Mouse (Mus musculus) lung, postnatal 0 days (tissue): ENCODE data around the gene Speer4d. TPM values are rescaled to one million over a fixed set of nuclear protein-coding genes. Genes with fewer than 3 reads are reported as not detected.
"Not testable (repeated sequence)": the region's sequence is repeated elsewhere in the genome, so short reads cannot be mapped to it uniquely, and the experiment has no call there.

Source experiments
- ATAC-seq: fragments of 200-750 bp; cut with Nextera tagmentation; 2 replicates; pipeline ENCODE4 v1.8.0; 2017; ENCODE audit warnings: moderate library complexity
- DNase-seq: peaks from one replicate; pipeline ENCODE4 v3.0.0-alpha.2; 2016; ENCODE audit warnings: low spot score
- H3K27ac ChIP-seq: fragments of 300-500 bp; sonication (generic); 2 replicates; pipeline ENCODE4 v1.5.1; 2014; ENCODE audit warnings: antibody characterized with exemption, mild to moderate bottlenecking, low read length, mixed read lengths
- H3K27me3 ChIP-seq: fragments of 300-500 bp; sonication (generic); replicated peaks from 2 replicates; pipeline ENCODE4 v1.6.1; 2014; ENCODE audit warnings: low read length, mixed read lengths; ENCODE audit not compliant: insufficient read depth
- H3K36me3 ChIP-seq: fragments of 300-500 bp; sonication (generic); 2 replicates; pipeline ENCODE4 v1.6.1; 2014; ENCODE audit warnings: low read length, mixed read lengths; ENCODE audit not compliant: insufficient read depth
- H3K4me1 ChIP-seq: fragments of 300-500 bp; sonication (generic); 2 replicates; pipeline ENCODE4 v1.6.1; 2014; ENCODE audit warnings: antibody characterized with exemption, low read depth, low read length, mixed read lengths; ENCODE audit not compliant: insufficient read depth
- H3K4me2 ChIP-seq: fragments of 300-500 bp; sonication (generic); replicated peaks from 2 replicates; pipeline ENCODE4 v1.6.1; 2014; ENCODE audit warnings: low read depth, mild to moderate bottlenecking, low read length, moderate library complexity, mixed read lengths
- H3K4me3 ChIP-seq: fragments of 300-500 bp; sonication (generic); 2 replicates; pipeline ENCODE4 v1.5.1; 2014; ENCODE audit warnings: low read depth, low read length
- H3K9ac ChIP-seq: fragments of 300-500 bp; sonication (generic); replicated peaks from 2 replicates; pipeline ENCODE4 v1.6.1; 2014; ENCODE audit warnings: low read depth, mild to moderate bottlenecking
- H3K9me3 ChIP-seq: fragments of 300-500 bp; sonication (generic); 2 replicates; pipeline ENCODE4 v1.6.1; 2016; ENCODE audit warnings: low read length, mixed read lengths
- CTCF ChIP-seq: IDR thresholded peaks from 2 replicates; pipeline ENCODE4 v1.5.1; 2016; ENCODE audit warnings: antibody characterized with exemption, mild to moderate bottlenecking
- WGBS: fragments of 180-500 bp; shearing (Covaris S2); extraction: QIAGEN DNeasy Blood & Tissue Kit; methylation state at CpG from one replicate; pipeline ENCODE4 v1.1.7; 2014; 5-methylcytosine and 5-hydroxymethylcytosine counted together
- polyA plus RNA-seq: library from polyadenylated mRNA; unstranded; fragments of >200 nt; fragmentation: Nextera tagmentation; extraction: Ambion mirVana; gene quantifications from 2 replicates; pipeline ENCODE4 v1.2.1, GENCODE M21; 2015

Speer4d gene
- polyA plus RNA-seq, 1 experiment from 2014 or later: not detected

DNA sequence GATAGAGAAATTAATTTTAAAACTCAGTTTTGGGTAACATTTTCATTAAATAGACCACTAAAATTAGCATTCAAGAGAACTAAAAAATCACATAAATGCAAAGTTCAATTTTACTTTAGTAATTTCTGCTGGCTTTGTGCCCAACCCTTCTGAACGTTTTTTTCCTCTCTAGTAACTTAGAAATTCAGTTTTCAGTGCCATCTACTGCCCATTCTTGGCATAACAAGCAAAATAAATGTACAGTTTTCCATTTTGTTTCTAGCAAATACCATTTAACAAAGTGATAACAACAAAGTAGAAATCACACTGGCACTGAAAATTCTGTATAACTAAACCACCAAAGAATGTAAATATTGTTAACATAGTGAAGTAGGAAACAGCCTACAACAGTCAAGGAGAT, 8.2 kb upstream of the Speer4d start:
- H3K9ac ChIP-seq, ATAC-seq, H3K4me2 ChIP-seq, H3K27me3 ChIP-seq, H3K27ac ChIP-seq, H3K4me1 ChIP-seq, H3K9me3 ChIP-seq, H3K36me3 ChIP-seq, H3K4me3 ChIP-seq: not testable (repeated sequence)
- peak; percentile 17 for TF ChIP-seq CTCF
- peak; percentile 17 for DNase-seq
- 3% methylated on average over 1 of the region's 1 CpGs for WGBS

- H3K9ac ChIP-seq, DNase-seq: not testable (repeated sequence)
- WGBS: 65% methylated on average over 3 of the region's 3 CpGs
These were observed 2.7 kb upstream of the Speer4d start for GRCm38 (mm10) chr5:15616195-15616594.

DNA sequence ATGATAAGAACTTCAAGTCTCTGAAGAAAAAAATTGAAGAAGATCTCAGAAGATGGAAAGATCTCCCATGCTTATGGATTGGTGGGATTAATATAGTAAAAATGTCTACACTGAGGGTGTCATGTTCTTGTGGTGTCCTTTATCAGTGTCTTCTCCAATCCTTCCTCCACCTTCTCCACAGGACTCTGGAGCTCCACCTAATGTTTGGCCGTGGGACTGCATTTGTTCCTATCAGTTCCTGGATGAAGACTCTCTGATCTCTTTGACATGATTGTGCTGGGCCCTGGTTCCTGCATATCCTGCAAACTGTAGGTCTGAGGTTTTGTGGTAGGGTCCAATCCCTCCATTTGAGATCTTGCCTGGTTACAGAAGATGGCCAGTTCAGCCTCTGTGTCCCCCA, 9.3 kb downstream of the Speer4d start:
- WGBS: 22% methylated on average over 1 of the region's 1 CpGs
- not testable (repeated sequence) for H3K27ac ChIP-seq

More at GRCm38 (mm10) chr5:15616195-15616594, 2.7 kb upstream of the Speer4d start:
- not testable (repeated sequence) for H3K27ac ChIP-seq, H3K4me1 ChIP-seq, H3K9me3 ChIP-seq, H3K4me2 ChIP-seq, ATAC-seq, H3K4me3 ChIP-seq, H3K27me3 ChIP-seq, H3K36me3 ChIP-seq

DNA sequence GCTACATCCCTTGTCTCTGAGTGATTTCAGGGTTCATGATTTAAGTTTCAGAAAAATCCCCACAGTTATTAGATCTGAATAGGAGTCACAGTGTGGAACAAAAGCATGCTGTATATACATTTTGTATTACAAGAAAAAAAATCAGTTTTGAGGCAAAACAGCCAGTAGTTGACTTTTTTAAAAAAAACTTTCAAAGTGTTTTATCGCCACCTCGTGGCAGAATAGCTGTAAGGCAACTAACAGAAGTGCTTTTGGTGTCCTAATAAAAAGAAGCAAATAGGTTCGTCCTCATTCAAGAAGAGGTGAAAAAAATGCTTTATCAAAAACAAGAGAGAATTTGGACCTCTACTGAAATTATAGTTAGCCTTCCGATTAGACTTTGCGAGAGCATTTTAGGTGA, 11.2 kb downstream of the Speer4d start:
- H3K9ac ChIP-seq, H3K4me2 ChIP-seq, H3K27me3 ChIP-seq, H3K4me3 ChIP-seq, H3K9me3 ChIP-seq, H3K4me1 ChIP-seq, ATAC-seq, H3K36me3 ChIP-seq, H3K27ac ChIP-seq: not testable (repeated sequence)
- DNase-seq: peak; percentile 7
- WGBS: 27% methylated on average over 5 of the region's 5 CpGs

More for the DNA sequence above, 9.3 kb downstream of the Speer4d start:
- not testable (repeated sequence) for H3K36me3 ChIP-seq, H3K27me3 ChIP-seq, H3K4me1 ChIP-seq, ATAC-seq, H3K4me2 ChIP-seq, H3K4me3 ChIP-seq, DNase-seq, H3K9me3 ChIP-seq, H3K9ac ChIP-seq
- peak; percentile 28 for TF ChIP-seq CTCF

DNA sequence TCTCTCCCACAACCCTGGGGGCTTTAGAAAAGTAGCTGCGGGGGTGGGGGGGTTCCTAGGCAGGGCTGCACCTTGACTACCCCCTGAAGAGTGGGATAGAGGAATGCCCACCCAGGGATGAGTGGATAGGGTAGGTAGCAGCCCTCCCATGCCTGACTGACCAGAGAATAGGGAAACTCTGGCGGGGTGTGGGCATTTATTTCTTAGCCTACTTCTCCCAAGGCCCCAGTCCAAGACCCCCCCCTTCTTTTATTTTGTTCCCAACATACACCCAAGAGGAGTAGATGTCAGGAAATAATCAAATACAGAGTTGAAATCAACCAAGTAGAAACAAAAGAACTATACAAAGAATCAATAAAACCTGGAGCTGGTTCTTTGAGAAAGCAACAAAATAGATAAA, 18.8 kb downstream of the Speer4d start:
- H3K27me3 ChIP-seq, H3K4me2 ChIP-seq, H3K27ac ChIP-seq, H3K9me3 ChIP-seq, H3K9ac ChIP-seq, H3K4me1 ChIP-seq, H3K36me3 ChIP-seq, H3K4me3 ChIP-seq: not testable (repeated sequence)
- DNase-seq: peak; percentile 12
- peak; percentile 33; the same call in 1 of the 2 replicates for ATAC-seq
- WGBS: 60% methylated on average over 2 of the region's 2 CpGs

DNA sequence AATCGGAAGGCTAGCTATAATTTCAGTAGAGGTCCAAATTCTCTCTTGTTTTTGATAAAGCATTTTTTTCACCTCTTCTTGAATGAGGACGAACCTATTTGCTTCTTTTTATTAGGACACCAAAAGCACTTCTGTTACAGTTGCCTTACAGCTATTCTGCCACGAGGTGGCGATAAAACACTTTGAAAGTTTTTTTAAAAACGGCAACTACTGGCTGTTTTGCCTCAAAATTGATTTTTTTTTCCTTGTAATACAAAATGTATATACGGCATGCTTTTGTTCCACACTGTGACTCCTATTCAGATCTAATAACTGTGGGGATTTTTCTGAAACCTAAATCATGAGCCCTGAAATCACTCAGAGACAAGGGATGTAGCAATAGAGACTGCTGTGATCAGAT, 26.8 kb downstream of the Speer4d start:
- not testable (repeated sequence) for H3K4me3 ChIP-seq, H3K9ac ChIP-seq, H3K27me3 ChIP-seq, H3K4me2 ChIP-seq, H3K4me1 ChIP-seq, H3K27ac ChIP-seq, H3K36me3 ChIP-seq, H3K9me3 ChIP-seq, ATAC-seq
- DNase-seq: peak; percentile 11
- 0 out of 2 replicates have a peak, but pooled peaks have one; percentile 5 for TF ChIP-seq CTCF
- 27% methylated on average over 6 of the region's 6 CpGs for WGBS

DNA sequence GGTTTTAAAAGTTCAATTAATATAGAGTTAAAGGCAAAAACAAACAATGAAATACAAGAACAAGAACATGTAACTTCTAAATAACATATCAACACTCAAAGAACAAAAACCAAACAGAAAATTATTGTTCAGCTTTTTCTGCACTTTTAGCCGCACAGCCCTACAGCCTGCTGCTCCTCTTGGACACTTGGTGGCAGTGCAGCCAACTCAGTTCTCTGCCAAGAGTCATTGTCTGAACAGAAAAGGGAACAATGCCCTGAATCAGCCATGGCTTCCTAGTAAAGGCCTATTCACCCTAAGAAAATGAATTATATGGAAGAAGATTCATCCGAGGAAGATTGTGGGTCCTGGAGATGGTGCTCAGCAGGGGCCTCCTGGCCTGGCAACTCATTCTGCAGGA, 33.5 kb downstream of the Speer4d start:
- peak; percentile 4 for DNase-seq
- not testable (repeated sequence) for H3K4me3 ChIP-seq, H3K4me1 ChIP-seq, H3K36me3 ChIP-seq, H3K9ac ChIP-seq, ATAC-seq, H3K4me2 ChIP-seq, H3K27me3 ChIP-seq, H3K9me3 ChIP-seq, H3K27ac ChIP-seq
- 70% methylated on average over 2 of the region's 2 CpGs for WGBS
- TF ChIP-seq CTCF: 0 out of 2 replicates have a peak, but pooled peaks have one; percentile 8

DNA sequence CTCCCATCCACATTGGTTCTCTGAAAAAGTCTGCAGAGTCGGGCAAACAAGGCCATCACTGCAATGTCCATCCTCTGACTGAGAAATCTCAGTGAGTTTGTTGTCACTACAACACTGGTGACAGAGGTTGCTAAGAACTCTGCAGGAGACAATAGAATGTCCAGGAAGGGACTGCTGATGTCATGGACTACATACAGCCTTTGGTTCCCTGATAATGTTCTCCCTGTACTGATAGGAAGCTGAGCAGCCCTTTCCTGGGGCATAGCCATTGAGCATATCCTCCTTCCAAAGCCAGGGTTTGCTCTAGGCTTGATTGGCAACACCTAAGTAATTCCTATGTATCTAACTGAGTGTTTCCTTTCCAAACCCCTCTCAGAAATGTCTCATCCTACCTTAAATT, 38.1 kb downstream of the Speer4d start, which contains the start of gene 4930572O03Rik:
Gene 4930572O03Rik (minus strand): TSS at position 101 of the 400 bp plus-strand sequence.
- not testable (repeated sequence) for H3K9me3 ChIP-seq, DNase-seq, H3K4me3 ChIP-seq, H3K27me3 ChIP-seq, H3K4me2 ChIP-seq, H3K9ac ChIP-seq, ATAC-seq, H3K27ac ChIP-seq, H3K4me1 ChIP-seq, H3K36me3 ChIP-seq
- WGBS: 68% methylated on average over 1 of the region's 1 CpGs

DNA sequence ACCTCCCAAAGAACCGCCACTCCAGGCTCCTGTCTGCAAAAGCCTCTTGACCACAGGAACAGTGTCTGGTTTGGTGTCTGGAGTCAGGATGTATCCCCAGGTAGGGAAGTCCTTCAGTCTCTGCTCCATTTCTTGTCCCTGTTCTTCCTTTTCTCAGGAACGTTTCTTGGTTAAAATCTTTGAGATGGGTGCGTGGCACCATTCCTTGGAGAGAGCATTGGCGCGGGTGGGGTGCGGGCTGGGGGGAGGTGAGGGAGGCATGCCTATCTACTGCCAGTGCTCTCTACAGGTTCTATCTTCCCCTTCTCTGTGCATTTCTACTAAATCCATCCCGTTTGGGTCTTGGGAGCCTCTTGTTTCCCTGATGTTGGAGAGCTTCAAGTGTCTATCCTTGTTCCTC, 45.0 kb downstream of the Speer4d start:
- H3K36me3 ChIP-seq, H3K9me3 ChIP-seq, H3K27me3 ChIP-seq, H3K4me1 ChIP-seq, DNase-seq, H3K4me3 ChIP-seq, ATAC-seq, H3K9ac ChIP-seq, H3K27ac ChIP-seq, H3K4me2 ChIP-seq: not testable (repeated sequence)
- WGBS: 68% methylated on average over 7 of the region's 7 CpGs

DNA sequence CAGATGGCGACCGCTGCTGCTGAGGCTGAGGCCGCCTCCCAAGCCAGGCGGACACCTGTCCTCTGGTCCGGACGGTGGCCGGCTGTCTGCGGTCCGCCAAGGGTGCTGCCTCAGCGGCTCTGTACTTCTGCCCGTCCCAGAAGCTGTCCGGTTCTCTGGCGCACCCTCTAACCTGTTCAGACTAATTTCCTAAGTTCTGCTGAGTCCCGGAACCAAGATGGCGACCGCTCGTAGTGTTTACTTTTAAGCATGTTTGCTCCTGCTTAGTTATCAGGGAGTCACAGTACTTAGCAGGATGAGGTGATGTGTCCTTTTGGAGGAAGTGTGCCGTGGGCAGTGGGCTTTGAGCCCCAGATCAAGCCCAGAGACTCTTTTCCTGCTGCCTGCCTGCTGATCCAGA, 51.9 kb downstream of the Speer4d start:
- H3K4me3 ChIP-seq, H3K4me2 ChIP-seq, H3K9me3 ChIP-seq, H3K27me3 ChIP-seq, ATAC-seq, H3K27ac ChIP-seq, H3K36me3 ChIP-seq, H3K9ac ChIP-seq, H3K4me1 ChIP-seq: not testable (repeated sequence)
- 85% methylated on average over 7 of the region's 18 CpGs for WGBS
- peak; percentile 4 for DNase-seq
